Mouse (Mus musculus): ENCODE data around the gene Col3a1. TPM values are rescaled to one million over a fixed set of nuclear protein-coding genes. Genes with fewer than 3 reads are reported as not detected.

Gene Col3a1
- not detected in 2 replicates for total RNA-seq (2015; ENCODE audit: low replicate concordance)
- 0.15 TPM in 1 of 2 replicates, not detected in the other for total RNA-seq (2017; ENCODE audit: low replicate concordance)

DNA sequence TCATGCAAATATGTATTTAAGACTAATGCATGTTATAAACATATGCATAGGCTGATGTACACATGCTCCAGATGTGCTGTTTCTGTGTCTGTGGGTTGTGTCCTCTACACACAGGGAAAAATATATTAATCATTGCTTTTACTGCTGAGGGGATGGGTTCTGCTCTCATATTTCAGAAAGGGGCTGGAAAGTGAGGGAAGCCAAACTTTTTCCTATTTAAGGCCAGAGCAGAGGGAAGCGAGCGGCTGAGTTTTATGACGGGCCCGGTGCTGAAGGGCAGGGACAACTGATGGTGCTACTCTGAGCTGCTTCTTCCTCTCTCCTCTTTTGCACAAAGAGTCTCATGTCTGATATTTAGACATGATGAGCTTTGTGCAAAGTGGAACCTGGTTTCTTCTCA is at the start of gene Col3a1:
Col3a1 (plus strand) TSS at position 151 of the 400 bp plus-strand sequence.
- ATAC-seq (replicated peaks; ENCODE audit: low FRiP score, poor library complexity, severe bottlenecking), result no peak

DNA sequence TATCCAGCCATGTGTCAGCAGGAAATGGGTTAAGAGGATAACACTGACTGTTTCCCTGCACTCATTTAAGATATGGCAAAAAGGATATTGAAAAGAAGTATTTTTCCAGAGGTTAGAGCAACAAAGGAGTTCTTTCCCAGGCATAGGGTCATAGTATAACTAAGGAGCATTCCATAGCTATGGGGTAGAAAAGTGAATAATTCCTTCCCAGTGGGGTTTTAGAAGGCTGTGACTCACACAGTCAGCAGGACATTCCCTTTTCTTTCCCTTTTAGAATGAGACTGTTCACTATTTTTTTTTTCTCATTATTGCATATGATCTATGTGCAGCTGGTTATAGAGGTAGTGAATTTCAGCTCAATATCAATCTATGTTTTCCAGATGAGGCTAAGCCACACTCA is 41.9 kb upstream of the Col3a1 start:
- ATAC-seq (replicated peaks; ENCODE audit: low FRiP score, poor library complexity, severe bottlenecking), result no peak

DNA sequence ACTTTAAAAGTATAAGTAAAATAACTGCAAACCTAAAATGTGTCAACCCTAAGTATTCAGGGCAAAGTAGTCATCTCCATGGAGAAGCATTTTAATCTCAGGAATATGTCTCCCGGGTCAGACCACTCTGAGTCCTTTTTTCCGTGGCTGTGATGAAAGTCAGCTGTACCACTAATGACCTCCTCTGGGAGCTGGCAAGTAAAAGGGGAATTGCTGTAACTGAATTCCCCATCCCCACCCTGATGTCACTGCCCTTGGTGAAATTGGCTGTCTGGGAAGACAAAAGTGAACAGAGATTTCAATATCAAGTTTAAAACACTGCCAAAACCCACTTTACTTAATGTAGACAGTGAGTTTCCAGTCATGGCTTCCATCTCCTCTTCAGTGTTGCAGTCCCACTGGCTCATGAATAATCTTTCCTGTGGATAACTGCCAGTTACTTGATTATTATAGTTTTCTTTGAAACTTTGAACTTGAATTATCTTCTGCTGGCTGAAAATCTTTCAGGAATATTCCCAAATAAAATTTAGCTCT is 35.3 kb upstream of the Col3a1 start:
- no peak for ATAC-seq (replicated peaks; ENCODE audit: low FRiP score, poor library complexity, severe bottlenecking)

DNA sequence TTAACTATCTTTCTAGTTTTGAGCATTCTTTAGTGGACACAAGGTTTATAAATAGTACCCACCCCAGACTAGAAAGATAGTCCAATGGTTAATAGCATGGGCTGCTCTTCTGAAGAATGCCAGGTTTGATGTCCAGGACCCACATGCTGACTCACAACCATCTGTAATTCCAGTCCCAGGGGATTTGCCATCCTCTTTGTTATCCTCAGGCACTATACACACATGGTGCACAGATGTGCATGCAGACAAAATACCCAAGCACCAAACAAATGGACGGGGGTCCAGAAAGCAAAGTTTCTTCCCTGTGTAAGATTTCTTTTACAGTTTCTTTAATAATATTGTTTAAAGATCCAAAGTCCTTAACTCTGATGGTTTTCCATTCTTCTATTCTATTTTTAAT is 23.4 kb upstream of the Col3a1 start:
- ATAC-seq (replicated peaks; ENCODE audit: low FRiP score, poor library complexity, severe bottlenecking), result no peak

DNA sequence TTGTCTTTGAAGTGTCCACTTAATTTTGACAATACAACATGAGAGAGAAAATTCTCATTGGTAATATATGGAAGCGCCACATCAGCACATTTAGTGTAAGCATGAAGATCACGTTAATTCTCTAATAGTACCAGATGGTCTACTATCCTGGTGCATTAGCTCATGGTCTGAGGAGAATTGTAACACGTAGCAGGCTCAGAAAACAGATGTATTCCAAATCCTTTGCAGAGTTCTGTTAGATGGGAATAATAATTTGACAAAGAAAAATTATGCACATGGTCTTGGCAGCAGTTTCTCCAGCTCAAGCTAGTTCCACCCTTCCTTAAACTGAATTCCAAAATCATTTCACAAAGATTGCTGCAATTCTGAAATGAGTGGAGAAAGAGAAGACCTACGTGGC is 21.3 kb upstream of the Col3a1 start:
- no peak for ATAC-seq (replicated peaks; ENCODE audit: low FRiP score, poor library complexity, severe bottlenecking)

DNA sequence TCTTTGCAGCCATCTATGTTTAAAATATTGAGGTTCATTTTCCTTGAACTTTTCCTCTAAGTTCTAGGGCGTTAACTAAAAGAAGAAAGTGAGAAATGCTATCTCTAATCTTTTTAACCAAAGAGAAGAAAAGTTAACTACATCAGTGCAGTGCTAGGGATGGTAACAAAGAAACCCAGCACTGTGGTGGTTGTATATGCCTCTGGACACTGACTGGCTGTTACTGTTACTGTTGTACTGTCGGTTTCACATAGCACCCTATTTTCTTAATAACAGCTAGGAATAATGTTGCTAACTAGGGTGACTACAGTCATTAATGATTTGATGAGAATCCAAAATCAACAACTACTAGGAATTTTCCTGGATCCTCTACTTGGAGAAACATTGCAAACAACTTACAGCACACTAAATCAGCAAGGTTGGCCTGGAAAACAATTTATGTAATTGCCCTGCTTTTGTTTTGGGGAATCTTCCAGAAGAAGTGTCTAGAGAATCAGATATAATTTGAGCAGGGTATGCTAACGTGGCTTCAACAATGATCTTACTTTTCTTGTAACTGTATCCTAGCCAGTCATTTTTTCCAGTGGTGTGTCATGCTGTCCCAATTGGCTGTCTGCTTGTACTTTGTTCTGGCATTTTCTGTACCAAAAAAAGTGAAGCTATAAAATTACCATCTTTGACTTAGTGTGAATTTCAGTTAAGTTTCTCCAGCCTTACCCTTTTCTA is 11.8 kb upstream of the Col3a1 start:
- ATAC-seq (replicated peaks; ENCODE audit: low FRiP score, poor library complexity, severe bottlenecking), result no peak

DNA sequence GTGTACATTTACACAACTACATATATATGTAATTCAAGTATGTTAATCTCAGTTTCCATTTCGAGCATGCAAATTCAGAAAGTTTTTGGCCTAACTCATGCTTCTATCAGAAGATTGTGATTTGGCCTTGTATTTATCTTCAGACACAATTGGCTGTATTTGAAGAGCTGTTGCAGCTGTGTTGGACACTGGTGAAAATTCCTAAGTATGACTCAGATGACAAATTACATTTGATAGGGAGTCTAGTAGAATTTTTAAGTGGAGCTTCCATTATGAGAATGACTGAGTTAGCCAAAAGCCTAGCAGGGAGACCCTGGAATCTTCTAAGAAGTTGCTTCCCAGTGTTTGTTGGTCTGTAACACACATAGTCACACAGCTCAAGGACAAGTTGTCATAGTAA is 7.1 kb upstream of the Col3a1 start:
- ATAC-seq (replicated peaks; ENCODE audit: low FRiP score, poor library complexity, severe bottlenecking), result no peak

GRCm38 (mm10) chr1:45309015-45309414 is 2.3 kb upstream of the Col3a1 start:
- no peak for ATAC-seq (replicated peaks; ENCODE audit: low FRiP score, poor library complexity, severe bottlenecking)

DNA sequence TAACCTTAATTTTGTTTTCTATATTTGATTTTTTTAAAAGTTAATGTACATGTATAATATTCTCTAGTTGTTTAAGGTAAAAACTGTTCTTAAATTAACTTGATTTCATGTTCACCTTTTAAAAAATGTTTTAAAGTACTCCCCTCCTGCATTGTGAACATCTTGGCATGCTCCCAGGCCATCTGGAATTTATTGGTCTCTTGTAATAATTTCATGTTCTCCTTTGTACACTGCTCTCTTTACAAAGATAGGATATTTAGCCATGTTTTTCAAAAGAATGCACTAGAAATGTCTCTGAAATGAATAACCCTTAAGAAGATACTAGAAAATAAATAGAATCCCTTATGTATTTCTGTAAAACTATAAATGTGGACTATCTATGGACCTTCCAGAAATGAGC is 624 bp downstream of the Col3a1 start:
- no peak for ATAC-seq (replicated peaks; ENCODE audit: low FRiP score, poor library complexity, severe bottlenecking)

GRCm38 (mm10) chr1:45312870-45313269 is 1.5 kb downstream of the Col3a1 start:
- ATAC-seq (replicated peaks; ENCODE audit: low FRiP score, poor library complexity, severe bottlenecking), result no peak

GRCm38 (mm10) chr1:45313696-45314295 is 2.5 kb downstream of the Col3a1 start:
- no peak for ATAC-seq (replicated peaks; ENCODE audit: low FRiP score, poor library complexity, severe bottlenecking)

- ATAC-seq (replicated peaks; ENCODE audit: low FRiP score, poor library complexity, severe bottlenecking), result no peak
Measured at GRCm38 (mm10) chr1:45315767-45316528, 4.6 kb downstream of the Col3a1 start.

DNA sequence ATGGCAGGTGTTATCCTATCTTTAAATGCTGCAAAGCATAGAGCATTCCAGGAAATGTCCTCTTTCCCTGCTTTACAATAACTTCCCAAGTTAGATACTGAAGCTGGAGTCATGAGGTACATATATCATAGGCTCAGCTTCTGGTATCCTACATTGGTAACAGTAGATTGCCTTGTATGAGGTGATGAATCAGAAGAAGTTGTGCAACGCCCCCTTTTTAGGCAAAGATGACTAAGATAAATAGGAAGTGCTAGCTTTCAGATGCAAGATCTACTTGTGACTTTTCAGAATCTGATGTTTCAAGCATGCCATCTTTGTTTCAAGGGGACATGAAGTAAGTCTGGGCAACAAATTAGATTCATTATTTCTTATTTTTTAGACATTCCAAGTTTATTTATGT is 6.9 kb downstream of the Col3a1 start:
- ATAC-seq (replicated peaks; ENCODE audit: low FRiP score, poor library complexity, severe bottlenecking), result no peak

DNA sequence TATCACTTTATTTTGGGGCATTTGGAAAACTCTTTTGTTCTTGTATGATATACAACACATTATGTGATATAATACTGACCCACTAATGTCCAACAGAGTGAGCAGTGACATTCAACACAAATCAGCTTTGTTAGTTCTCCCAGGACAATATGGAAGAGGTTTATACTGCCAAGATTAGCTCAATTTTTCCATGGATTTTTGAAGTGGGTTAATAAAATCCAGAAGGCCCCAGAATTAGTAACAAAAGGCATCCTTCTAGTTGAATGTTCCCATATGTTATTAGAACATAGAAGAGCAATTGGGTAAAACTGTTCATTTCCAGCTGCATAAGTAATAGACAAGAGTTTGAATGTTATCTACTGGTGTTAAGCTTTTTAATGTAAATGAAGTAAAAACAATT is 9.5 kb downstream of the Col3a1 start:
- ATAC-seq (replicated peaks; ENCODE audit: low FRiP score, poor library complexity, severe bottlenecking), result no peak

- ATAC-seq (replicated peaks; ENCODE audit: low FRiP score, poor library complexity, severe bottlenecking), result no peak
Measured at GRCm38 (mm10) chr1:45329149-45329548, 17.8 kb downstream of the Col3a1 start.

DNA sequence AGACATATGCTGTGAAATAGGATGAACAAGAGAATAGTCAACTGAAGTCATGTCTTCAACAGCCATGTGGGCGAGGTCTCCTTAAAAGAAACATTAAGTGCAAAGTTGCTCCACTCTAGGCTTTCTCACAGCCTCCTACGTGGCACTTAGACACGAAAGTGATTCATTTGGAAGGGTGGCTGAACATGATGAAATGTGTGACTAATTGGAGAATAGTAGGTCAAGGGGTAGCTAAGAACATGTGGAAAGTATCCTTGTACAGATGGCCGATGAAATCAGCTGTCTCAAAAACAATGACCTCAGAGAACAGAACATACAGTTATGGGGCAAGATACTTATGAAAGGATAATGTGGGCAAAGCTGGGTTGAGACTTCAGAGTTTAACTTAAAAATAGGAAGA is 44.6 kb downstream of the Col3a1 start:
- ATAC-seq (replicated peaks; ENCODE audit: low FRiP score, poor library complexity, severe bottlenecking), result no peak

DNA sequence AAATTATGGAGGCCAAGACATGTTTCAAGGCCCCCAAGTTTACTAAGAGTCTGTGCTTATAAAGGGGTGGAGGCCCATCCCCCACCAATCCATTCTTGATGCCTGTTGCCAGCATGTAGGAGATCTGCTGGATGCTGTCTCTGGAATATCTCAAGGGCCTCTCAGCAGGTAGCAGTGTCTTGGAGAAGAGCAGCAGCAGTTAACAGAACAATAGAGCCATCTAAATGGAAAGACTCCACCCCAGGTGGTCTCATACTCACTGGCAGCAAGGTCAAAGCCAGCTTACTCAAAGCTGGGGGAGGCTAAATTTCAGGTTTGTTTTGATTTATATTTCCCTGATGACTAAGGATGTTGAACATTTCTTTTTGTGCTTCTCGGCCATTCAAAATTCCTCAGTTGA is 46.7 kb downstream of the Col3a1 start:
- no peak for ATAC-seq (replicated peaks; ENCODE audit: low FRiP score, poor library complexity, severe bottlenecking)

DNA sequence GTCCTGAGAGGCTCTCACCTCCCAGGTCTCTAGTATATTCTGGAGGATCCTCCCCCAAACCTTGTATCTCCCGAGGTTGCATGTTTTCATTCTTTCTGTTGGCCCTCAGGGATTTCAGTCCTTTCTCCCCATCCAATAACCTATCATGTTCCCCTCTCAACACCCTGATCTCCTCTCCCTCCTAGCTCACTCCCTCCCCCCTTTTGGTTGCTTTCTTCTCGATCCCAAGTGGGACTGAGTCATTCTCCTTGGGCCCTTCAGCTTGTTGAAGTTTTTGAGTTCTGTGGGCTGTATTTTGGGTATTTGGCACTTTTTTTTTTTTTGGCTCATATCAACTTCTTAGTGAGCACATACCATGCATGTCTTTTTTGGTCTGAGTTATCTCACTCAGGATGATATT is 47.8 kb downstream of the Col3a1 start:
- ATAC-seq (replicated peaks; ENCODE audit: low FRiP score, poor library complexity, severe bottlenecking), result no peak

GRCm38 (mm10) chr1:45359673-45360072 is 48.3 kb downstream of the Col3a1 start:
- no peak for ATAC-seq (replicated peaks; ENCODE audit: low FRiP score, poor library complexity, severe bottlenecking)

DNA sequence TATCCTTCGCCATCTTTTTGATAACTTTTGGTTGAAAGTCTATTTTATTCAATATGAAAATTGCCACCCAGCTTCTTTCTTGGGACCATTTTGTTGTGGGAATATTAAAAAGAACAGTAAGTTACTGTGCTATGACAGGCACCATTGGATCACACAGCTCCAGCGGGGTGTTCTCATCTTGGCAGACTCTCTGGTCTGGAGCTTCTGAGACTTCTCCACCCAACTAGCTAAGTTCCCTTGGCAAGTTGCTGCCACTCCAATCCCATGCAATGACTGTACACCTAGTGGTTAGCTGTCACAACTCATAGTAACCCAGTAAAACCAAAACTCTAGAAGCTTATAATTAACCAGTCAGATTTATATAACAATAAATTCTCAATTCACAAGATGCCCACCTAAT is 51.9 kb downstream of the Col3a1 start:
- no peak for ATAC-seq (replicated peaks; ENCODE audit: low FRiP score, poor library complexity, severe bottlenecking)

DNA sequence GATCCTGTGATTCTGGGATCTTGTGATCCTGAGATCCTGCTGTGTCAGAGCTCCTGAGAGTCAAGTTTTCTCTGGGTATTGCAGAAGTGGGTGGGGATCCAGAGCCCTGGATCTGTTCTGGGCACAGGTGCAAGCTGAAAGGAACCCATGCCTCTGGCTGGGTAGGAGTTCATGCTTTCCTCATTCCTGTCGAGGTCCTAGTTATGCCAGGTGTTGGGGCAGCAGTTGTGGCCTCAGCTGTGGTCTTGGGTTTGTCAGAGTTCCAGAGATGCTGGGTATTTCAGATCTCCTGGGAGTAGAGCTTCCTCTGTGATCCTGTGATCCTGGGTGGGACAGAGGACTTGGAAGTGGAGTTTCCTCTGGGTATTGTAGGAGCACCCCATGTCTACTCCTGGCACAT is 54.1 kb downstream of the Col3a1 start:
- no peak for ATAC-seq (replicated peaks; ENCODE audit: low FRiP score, poor library complexity, severe bottlenecking)
